Mouse (Mus musculus) c-Kit-positive CD71-positive TER-119-positive erythroid progenitor cells, embryonic 14.5 days (primary cell): ENCODE results near the gene 1700013F07Rik.
"Not testable (repeated sequence)": the region's sequence is repeated elsewhere in the genome, so short reads cannot be mapped to it uniquely, and the experiment has no call there.

ENCODE experiments used
- DNase-seq: peaks from one replicate; pipeline ENCODE4 v3.0.0-alpha.2; 2013; ENCODE audit warnings: low spot score

1700013F07Rik gene

GRCm38 (mm10) chr3:108533951-108534350 is at the start of gene 1700013F07Rik:
Gene 1700013F07Rik, plus strand, starts transcription at chr3:108534150.
- DNase-seq, result no peak

- no peak for DNase-seq
Measured at GRCm38 (mm10) chr3:108484749-108485148, 49.2 kb upstream of the 1700013F07Rik start.

GRCm38 (mm10) chr3:108489968-108490367 is 44.0 kb upstream of the 1700013F07Rik start:
- DNase-seq, result peak; percentile 7

- no peak for DNase-seq
Measured at GRCm38 (mm10) chr3:108494861-108495474, 39.0 kb upstream of the 1700013F07Rik start.

GRCm38 (mm10) chr3:108495486-108495885 is 38.5 kb upstream of the 1700013F07Rik start:
- DNase-seq, result no peak

- DNase-seq, result no peak
Measured at GRCm38 (mm10) chr3:108497602-108498001, 36.3 kb upstream of the 1700013F07Rik start.

- DNase-seq, result no peak
Measured at GRCm38 (mm10) chr3:108499826-108500225, 34.1 kb upstream of the 1700013F07Rik start.

GRCm38 (mm10) chr3:108501411-108501810 is 32.5 kb upstream of the 1700013F07Rik start:
- DNase-seq, result not testable (repeated sequence)

- DNase-seq, result no peak
Measured at GRCm38 (mm10) chr3:108503908-108504307, 30.0 kb upstream of the 1700013F07Rik start.

GRCm38 (mm10) chr3:108508745-108509474 is 25.0 kb upstream of the 1700013F07Rik start:
- DNase-seq, result peak; percentile 25

- no peak for DNase-seq
Measured at GRCm38 (mm10) chr3:108510156-108510555, 23.8 kb upstream of the 1700013F07Rik start.

- DNase-seq, result no peak
Measured at GRCm38 (mm10) chr3:108510716-108511483, 23.1 kb upstream of the 1700013F07Rik start.

GRCm38 (mm10) chr3:108513465-108513864 is 20.5 kb upstream of the 1700013F07Rik start:
- no peak for DNase-seq

- no peak for DNase-seq
Measured at GRCm38 (mm10) chr3:108518276-108518675, 15.7 kb upstream of the 1700013F07Rik start.

GRCm38 (mm10) chr3:108523415-108523814 is 10.5 kb upstream of the 1700013F07Rik start:
- DNase-seq, result no peak

GRCm38 (mm10) chr3:108528489-108528888 is 5.5 kb upstream of the 1700013F07Rik start:
- DNase-seq, result no peak

- no peak for DNase-seq
Measured at GRCm38 (mm10) chr3:108533114-108533885, 650 bp upstream of the 1700013F07Rik start.

- no peak for DNase-seq
Measured at GRCm38 (mm10) chr3:108535896-108536516, 2.1 kb downstream of the 1700013F07Rik start.

- DNase-seq, result no peak
Measured at GRCm38 (mm10) chr3:108536517-108537260, 2.7 kb downstream of the 1700013F07Rik start, which contains the start of gene 5330417C22Rik. Gene 5330417C22Rik, minus strand, starts transcription at chr3:108536536.

GRCm38 (mm10) chr3:108537303-108537702 is 3.4 kb downstream of the 1700013F07Rik start:
- DNase-seq, result peak; percentile 78

GRCm38 (mm10) chr3:108542299-108542698 is 8.3 kb downstream of the 1700013F07Rik start:
- DNase-seq, result no peak
